Mouse (Mus musculus) megakaryocyte, embryonic 14.5 days (primary cell): Measurements from ENCODE around the gene Hsp90ab1. TPM values are rescaled to one million over a fixed set of nuclear protein-coding genes. Genes with fewer than 3 reads are reported as not detected.

Experiments used
- H3K27me3 ChIP-seq: replicated peaks from 2 replicates; pipeline ENCODE3; 2012; ENCODE audit warnings: inconsistent platforms
- H3K36me3 ChIP-seq: replicated peaks from 2 replicates; pipeline ENCODE3; 2012; ENCODE audit warnings: low read length, inconsistent platforms, mixed read lengths
- H3K4me1 ChIP-seq: 2 replicates; pipeline ENCODE4 v1.6.1; 2012; ENCODE audit warnings: inconsistent platforms
- H3K4me3 ChIP-seq: replicated peaks from 2 replicates; pipeline ENCODE3; 2012; ENCODE audit warnings: moderate library complexity, mild to moderate bottlenecking, inconsistent platforms
- H3K9me3 ChIP-seq: 2 replicates; pipeline ENCODE4 v1.6.1; 2012; ENCODE audit warnings: inconsistent platforms
- FLI1 ChIP-seq: IDR thresholded peaks from 2 replicates; pipeline ENCODE4 v1.6.1; 2012; ENCODE audit warnings: low read length, inconsistent platforms, mixed read lengths
- GATA1 ChIP-seq: IDR thresholded peaks from 3 replicates; pipeline ENCODE4 v1.6.1; 2012; ENCODE audit warnings: mixed read lengths, low read length, inconsistent platforms, borderline replicate concordance
- polyA plus RNA-seq: library from polyadenylated mRNA; stranded (reverse); fragments of >175 nt; gene quantifications from 2 replicates; pipeline ENCODE4 v1.2.3, GENCODE M21; 2012; ENCODE audit warnings: low replicate concordance; ENCODE audit not compliant: insufficient read depth

Gene Hsp90ab1
- polyA plus RNA-seq, 1 experiment, result 435 TPM

DNA sequence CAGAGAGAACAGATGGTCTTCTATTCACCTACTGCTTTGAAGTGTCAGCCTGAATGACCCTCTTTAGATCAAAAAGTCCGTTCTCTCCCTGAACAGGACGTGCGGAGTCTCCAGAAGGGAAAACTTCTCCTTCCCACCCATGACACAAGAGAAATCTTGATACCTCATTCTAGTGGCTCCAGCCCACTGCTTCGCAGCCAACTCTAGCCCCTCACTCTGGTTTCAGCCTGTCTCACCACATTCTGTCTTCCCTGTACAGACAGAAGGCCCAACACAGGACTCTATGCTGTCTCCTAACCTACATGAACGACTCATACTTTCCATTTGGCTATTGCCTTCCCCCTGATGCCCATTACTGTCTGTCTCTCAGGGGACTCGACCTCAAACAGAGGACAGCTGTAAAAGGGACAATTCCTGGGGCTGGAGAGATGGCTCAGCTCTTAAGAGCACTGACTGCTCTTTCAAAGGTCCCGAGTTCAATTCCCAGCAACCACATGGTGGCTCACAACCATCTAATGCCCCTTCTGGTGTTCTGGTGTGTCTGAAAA, 21.7 kb downstream of the Hsp90ab1 start:
- Histone ChIP-seq H3K4me3 (no peak overlapping the region), H3K4me1 (peaks cover 87% of the 10 kb centered on the region), H3K9me3 (no peaks in the 10 kb centered on the region), H3K27me3 (peaks cover 50% of the 10 kb centered on the region), H3K36me3 (no peaks in the 10 kb centered on the region)
- TF ChIP-seq FLI1 (no peak), GATA1 (no peak)

DNA sequence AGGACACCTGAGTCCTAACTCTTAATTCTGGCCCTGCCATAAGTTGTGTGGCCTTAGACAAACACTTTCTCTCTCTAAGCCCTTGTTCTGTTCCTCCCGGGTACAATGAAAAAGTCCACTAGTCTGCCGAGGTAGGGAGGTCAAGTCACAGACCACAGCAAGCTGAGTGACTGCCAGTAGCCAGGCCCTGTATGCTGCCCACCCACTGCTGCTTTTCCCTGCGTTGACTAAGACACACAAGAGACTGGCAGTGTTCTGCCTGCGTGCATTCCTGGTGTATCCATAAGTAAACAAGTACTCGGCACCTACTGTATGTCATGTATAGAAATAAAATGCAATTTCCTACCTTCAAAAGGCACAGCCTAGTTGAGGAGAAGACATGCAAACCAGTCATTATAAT, 22.8 kb downstream of the Hsp90ab1 start:
- Histone ChIP-seq H3K9me3 (no peaks in the 10 kb centered on the region), H3K36me3 (no peaks in the 10 kb centered on the region), H3K4me3 (peak overlapping the region; percentile 78), H3K4me1 (peaks cover 86% of the 10 kb centered on the region), H3K27me3 (peaks cover 61% of the 10 kb centered on the region)
- TF ChIP-seq GATA1 (no peak), FLI1 (no peak)

DNA sequence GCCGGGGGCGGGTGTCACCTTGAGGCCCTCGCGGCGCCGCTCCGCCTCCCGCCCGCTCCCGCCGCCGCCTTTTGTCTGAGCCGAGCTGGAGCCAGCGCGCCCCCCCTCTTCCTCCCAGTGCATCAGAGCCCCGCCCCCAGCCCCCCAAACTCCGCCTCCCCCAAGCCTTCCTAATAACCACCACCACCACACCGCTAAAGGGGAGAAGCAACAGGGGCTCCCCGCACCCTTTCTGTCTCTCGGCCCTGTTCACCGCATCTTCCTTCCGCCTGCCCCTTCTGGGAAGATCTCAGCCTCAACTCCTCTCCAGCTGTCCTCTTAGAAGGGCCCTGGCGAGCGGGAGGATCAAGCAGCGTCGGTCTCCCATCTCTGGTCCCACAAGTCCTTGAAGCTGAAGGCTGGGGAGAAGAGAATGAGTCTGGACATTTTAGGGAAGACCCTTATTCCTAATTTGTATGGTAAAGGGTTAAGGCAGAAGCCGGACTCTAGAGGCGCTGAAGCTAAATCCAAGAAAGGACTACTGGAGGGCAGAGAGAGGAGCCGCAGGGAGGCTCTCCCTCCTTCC, 23.4 kb downstream of the Hsp90ab1 start, which contains the start of gene Tmem151b:
Gene Tmem151b (minus strand): TSS at position 61 of the 565 bp plus-strand sequence.
- H3K27me3 ChIP-seq, result peaks cover 66% of the 10 kb centered on the region
- H3K36me3 ChIP-seq, result no peaks in the 10 kb centered on the region
- H3K4me3 ChIP-seq, result peak within 1 kb of the TSS; percentile 89
- H3K4me1 ChIP-seq, result peaks cover 86% of the 10 kb centered on the region
- no peaks in the 10 kb centered on the region for H3K9me3 ChIP-seq
- TF ChIP-seq FLI1 (no peak), GATA1 (no peak)

DNA sequence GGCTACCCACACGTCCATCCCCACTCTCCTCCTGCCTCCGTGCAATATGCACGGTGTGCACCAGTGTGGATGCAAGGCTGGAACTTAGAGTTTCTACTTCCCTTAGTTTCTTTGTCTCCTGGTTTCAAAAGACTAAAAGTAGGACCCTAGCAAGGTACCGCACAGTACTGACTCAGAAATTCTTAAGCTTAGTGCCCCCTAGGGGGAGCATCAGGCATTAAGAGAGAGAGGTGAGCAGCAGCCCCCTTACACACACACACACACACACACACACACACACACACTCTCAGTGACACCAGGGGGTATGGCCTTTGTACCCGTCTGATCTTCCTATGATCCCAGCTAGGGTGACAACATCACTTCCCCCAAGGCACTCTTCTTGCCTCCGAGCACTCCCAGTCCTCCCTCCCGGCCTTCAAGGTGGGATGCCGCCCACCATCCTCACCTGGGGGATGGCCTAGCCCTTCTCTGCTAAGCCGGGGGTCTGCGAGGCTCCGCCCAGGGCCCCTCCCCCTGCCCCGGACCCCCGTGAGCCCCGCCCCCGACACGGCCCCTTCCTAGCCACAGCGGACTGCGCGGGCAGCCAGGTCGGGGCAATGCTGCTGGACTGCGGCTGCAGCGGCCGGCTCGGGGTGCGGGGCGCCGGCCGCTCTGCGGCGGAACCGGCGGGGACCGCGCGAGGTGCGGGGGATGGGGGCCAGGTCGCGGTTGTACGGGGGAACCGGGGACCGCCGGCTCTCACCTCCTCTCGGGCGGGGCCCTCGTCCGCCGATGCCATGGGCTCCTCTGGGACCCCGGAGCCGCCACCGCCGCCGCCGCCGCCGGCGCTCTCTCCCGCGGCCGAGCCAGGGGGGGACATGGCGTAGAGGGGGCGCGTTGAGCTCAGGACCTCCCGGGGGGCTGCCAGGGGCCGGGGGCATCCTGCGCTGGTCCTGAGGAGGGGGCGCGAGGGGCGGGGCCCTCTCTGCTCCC, 24.2 kb downstream of the Hsp90ab1 start:
- H3K36me3 ChIP-seq, result no peaks in the 10 kb centered on the region
- no peak for TF ChIP-seq FLI1
- TF ChIP-seq GATA1, result no peak
- peaks cover 86% of the 10 kb centered on the region for H3K4me1 ChIP-seq
- peaks cover 75% of the 10 kb centered on the region for H3K27me3 ChIP-seq
- peak overlapping the region; percentile 89 for H3K4me3 ChIP-seq
- no peaks in the 10 kb centered on the region for H3K9me3 ChIP-seq

DNA sequence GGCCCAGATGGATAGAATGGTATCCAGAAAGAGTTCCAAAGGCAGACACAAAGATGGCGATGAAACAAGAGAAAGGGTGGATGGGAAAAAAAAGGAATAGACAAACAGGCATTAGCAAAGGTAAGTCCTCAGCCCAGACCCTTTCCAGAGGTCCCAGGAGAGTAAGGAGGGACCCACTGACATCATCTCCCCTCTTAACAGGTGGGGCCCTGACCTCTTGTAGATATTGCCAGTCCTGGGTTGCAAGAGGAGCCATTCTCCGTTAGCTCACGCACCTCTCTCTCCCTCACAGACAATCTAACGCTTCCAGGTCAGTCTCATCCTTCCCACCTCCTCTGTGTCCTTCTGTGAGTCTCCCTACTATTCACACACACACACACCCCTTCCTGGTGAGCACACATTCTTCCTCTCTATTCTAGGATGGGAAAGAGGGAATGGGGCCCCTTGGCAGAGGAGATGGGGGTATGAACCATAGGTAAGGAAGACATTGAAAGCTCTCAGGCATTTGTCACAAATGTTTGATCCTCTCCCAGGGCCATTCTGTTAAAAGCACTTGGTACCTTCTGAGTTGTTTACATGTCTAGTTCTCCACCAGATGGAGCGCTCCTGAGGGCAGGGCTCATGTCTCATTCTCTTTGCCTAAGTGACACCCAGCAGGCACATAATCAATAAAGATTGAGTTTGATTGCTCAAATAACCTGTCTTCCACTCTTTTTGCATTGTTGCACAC, 25.4 kb downstream of the Hsp90ab1 start:
- Histone ChIP-seq H3K36me3 (no peaks in the 10 kb centered on the region), H3K4me3 (no peak overlapping the region), H3K4me1 (peaks cover 79% of the 10 kb centered on the region), H3K9me3 (no peaks in the 10 kb centered on the region), H3K27me3 (peaks cover 86% of the 10 kb centered on the region)
- TF ChIP-seq FLI1 (no peak), GATA1 (no peak)

DNA sequence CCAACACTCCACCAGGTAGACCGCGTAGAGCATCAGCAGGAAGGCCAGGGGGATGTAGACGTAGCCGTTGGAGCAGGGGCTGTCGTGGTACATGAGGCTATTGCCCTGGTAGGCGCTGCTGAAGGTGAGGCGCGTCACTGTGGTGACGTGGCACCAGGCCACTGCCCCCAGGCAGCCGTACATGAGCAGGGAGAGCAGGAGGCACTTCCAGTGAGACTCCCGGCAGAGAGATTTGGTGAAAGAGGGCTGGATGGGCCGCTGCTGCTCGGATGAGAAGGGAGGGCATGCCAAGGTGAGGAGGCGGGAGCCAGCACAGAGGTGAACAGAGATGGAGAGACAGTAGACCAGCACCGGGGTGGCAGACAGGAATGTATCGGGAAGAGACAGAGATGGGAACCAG, 26.1 kb downstream of the Hsp90ab1 start:
- Histone ChIP-seq H3K4me1 (peaks cover 72% of the 10 kb centered on the region), H3K4me3 (peak overlapping the region; percentile 75), H3K9me3 (no peaks in the 10 kb centered on the region), H3K27me3 (peaks cover 92% of the 10 kb centered on the region), H3K36me3 (no peaks in the 10 kb centered on the region)
- TF ChIP-seq GATA1 (no peak), FLI1 (no peak)

DNA sequence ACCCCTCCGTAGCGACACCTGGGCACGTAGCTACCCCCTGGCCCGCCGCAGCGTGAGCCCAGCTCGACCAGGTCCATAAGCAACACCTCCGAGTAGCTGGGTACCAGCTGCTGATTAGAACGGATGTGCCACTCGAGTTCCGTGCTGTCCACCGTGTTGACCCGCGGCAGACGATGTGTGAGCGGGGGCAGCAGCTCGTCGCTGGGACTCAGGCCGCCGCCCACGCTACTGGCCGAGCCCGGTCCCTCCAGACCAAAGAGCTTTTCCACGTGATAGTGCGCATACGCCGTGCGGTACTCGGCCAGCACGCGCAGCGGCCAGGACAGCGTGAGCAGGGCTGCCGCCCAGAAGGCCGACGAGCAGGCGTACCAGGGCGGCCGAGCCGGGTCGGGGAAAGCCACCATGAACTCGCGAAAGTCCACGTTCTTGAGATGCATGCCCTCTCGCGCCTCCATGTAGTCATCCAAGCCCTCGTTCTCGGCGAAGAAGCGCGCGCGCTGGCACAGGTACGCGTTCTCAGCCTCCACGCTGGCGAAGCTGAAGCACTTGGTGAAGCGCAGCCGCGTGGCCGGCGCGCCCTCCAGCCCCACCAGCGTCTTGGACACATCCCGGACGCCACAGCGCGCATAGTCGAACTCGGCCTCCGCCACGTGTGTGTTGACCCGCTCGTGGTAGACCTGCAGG, 27.7 kb downstream of the Hsp90ab1 start:
- Histone ChIP-seq H3K27me3 (peaks cover 98% of the 10 kb centered on the region), H3K36me3 (no peaks in the 10 kb centered on the region), H3K9me3 (no peaks in the 10 kb centered on the region), H3K4me3 (peak overlapping the region; percentile 88), H3K4me1 (peaks cover 57% of the 10 kb centered on the region)
- TF ChIP-seq FLI1 (no peak), GATA1 (no peak)

DNA sequence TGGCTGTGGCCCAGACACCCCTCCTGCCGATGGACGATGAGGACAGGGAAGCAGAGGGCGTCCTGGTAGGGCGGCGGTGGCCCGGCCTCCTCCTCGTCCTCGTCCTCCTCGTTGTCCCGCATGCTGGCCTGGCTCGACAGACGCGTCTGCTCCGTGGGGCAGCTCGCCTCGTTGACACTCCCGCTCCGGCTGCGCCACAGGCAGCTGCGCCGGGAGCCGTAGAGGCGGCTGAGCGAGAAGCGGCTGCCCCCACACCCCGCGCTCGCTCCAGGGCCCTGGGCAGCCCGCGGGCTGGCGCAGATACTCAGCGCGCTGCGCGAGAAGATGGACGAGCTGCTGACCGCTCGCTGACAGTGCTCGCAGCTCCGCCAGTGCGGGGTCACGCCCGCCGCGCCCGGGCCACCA, 28.2 kb downstream of the Hsp90ab1 start:
- TF ChIP-seq GATA1 (no peak), FLI1 (no peak)
- Histone ChIP-seq H3K4me1 (peaks cover 52% of the 10 kb centered on the region), H3K27me3 (peaks cover 97% of the 10 kb centered on the region), H3K4me3 (peak overlapping the region; percentile 88), H3K36me3 (no peaks in the 10 kb centered on the region), H3K9me3 (no peaks in the 10 kb centered on the region)
